Mouse (Mus musculus): Measurements from ENCODE around the gene Rnls. TPM values are rescaled to one million over a fixed set of nuclear protein-coding genes. Genes with fewer than 3 reads are reported as not detected.
A peak's percentile ranks its signal among the peaks of the same experiment; 100 is the strongest.
"Not testable (repeated sequence)": the region's sequence is repeated elsewhere in the genome, so short reads cannot be mapped to it uniquely, and the experiment has no call there.

Gene Rnls
- 5.6 and 6.7 TPM in 2 replicates for polyA plus RNA-seq (2016; fragmentation: Nextera tagmentation; extraction: Ambion mirVana)

DNA sequence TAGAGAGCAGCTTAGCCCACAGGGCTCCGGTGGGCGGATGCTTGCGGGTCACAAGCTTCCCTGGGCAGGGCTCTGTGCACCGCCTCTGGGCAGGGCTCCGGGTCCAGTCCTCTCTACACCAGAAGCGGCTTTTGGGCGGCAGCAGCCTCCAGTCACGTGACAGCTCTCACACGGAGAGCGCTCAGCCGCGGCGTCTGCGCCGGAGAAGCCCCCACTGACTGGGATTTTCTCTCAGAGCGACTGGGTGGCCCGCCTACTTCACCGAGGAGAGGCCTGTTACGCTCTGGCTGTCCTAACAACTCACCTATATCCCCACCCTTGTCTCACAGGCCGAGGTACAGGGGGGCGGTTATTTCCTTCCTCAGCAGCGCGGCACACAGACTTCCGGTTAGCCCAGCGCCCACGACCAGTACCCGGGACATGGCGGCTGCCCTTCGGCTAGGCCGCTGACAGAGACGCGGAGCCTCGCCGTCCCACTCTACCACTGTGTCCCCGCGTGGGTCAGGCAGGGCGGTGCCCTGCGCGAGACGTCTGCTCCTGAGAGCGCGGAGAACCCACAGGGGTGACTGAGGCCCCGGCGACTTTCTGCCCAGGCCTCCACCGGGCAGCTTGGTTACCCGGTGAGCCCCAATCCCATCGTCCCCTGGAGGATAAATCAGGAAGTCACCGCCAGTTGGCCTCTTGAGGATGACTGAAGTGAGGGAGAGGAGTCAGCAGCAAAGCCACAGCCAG lies at the start of gene Rnls:
TSS of gene Rnls (minus strand) at position 645 of the 732 bp plus-strand sequence.
- H3K4me2 ChIP-seq, result peak within 1 kb of the TSS; percentile 65
- no peaks in the 10 kb centered on the region for H3K27me3 ChIP-seq
- H3K9me3 ChIP-seq, result peaks cover 5% of the 10 kb centered on the region; the same call in 1 of the 2 replicates
- H3K4me1 ChIP-seq (replicated peaks), result no peaks in the 10 kb centered on the region
- peak within 1 kb of the TSS; percentile 63 for H3K4me3 ChIP-seq (replicated peaks)
- peak; percentile 97 for ATAC-seq (ENCODE audit: insufficient number of reproducible peaks, insufficient read depth, low FRiP score, low TSS enrichment, low read depth)
- no peaks in the 10 kb centered on the region for H3K36me3 ChIP-seq
- H3K9ac ChIP-seq (replicated peaks), result peak within 1 kb of the TSS; percentile 78
- 2% methylated on average over 48 of the region's 48 CpGs for WGBS
- H3K27ac ChIP-seq, result peak within 1 kb of the TSS; percentile 90

DNA sequence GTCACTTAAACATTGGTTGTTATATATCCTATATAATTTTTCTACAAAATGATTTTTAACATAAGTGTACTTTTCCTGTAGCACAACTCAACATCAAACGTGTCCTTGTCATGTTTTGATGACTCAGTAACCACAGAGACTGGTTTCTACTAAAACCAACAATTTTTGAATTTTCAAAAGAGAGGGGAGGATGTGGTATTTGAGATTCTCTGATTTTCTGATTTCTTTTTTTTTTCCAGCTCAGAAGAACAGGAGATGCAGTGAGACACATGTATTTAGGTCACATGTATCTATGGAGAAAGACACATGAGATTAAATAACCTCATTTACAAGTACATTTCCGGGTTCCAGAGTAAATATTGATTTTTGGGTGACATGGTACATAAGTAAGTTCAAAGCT lies 37.4 kb upstream of the Rnls start:
- no peak for ATAC-seq (ENCODE audit: insufficient number of reproducible peaks, insufficient read depth, low FRiP score, low TSS enrichment, low read depth)
- Histone ChIP-seq H3K9ac (replicated peaks) (no peak overlapping the region), H3K27me3 (no peaks in the 10 kb centered on the region), H3K4me2 (no peak overlapping the region), H3K4me3 (replicated peaks) (no peak overlapping the region), H3K27ac (no peak overlapping the region), H3K4me1 (replicated peaks) (no peaks in the 10 kb centered on the region), H3K36me3 (no peaks in the 10 kb centered on the region), H3K9me3 (no peaks in the 10 kb centered on the region)
- 69% methylated on average over 2 of the region's 2 CpGs for WGBS

DNA sequence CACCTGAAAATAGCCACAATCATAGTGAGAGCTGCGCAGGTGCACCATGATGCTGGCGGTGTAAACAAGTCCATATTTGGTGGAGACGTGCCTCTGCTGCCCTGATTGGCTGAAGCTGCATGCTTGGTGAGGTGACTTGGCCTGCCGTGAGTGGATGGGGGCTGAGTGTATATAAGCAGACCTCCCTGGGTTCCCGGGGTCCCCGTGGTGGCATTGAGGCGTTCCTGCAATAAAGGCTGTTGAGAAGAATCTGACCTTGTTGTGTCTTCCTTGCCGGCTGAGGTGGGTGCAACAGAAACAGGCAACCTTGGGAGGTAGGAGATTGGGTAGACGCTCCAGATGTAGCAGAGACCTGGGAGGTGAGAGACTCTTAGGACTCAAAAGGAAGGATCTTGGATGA lies 27.3 kb upstream of the Rnls start:
- H3K36me3 ChIP-seq; H3K27me3 ChIP-seq; H3K27ac ChIP-seq; H3K4me2 ChIP-seq; ATAC-seq (ENCODE audit: insufficient number of reproducible peaks, insufficient read depth, low FRiP score, low TSS enrichment, low read depth); H3K4me1 ChIP-seq (replicated peaks); H3K9me3 ChIP-seq; H3K9ac ChIP-seq (replicated peaks); H3K4me3 ChIP-seq (replicated peaks): not testable (repeated sequence)
- WGBS, result 88% methylated on average over 9 of the region's 9 CpGs

DNA sequence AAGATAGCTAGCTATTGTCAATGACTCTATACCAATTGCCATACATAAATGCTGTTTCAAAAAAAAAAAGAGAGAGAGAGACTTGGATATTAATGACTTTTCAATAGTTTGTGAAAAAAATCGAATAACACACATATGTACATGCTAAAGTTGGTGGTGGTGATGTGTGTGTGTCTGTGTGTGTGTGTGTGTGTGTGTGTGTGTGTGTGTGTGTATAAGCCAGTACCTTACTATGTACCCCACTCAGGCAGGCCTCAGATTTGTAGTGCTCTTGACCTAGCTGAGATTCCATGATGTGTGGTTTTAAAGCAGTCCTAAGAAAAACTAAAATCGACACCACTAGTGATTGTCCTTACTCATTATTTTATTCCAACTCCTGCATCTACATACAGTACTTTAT lies 11.3 kb downstream of the Rnls start:
- 70% methylated on average over 2 of the region's 2 CpGs for WGBS
- Histone ChIP-seq H3K27me3 (no peaks in the 10 kb centered on the region), H3K4me2 (no peak overlapping the region), H3K9ac (replicated peaks) (no peak overlapping the region), H3K4me1 (replicated peaks) (no peaks in the 10 kb centered on the region), H3K27ac (no peak overlapping the region), H3K9me3 (no peaks in the 10 kb centered on the region), H3K36me3 (no peaks in the 10 kb centered on the region), H3K4me3 (replicated peaks) (no peak overlapping the region)
- no peak for ATAC-seq (ENCODE audit: insufficient number of reproducible peaks, insufficient read depth, low FRiP score, low TSS enrichment, low read depth)

DNA sequence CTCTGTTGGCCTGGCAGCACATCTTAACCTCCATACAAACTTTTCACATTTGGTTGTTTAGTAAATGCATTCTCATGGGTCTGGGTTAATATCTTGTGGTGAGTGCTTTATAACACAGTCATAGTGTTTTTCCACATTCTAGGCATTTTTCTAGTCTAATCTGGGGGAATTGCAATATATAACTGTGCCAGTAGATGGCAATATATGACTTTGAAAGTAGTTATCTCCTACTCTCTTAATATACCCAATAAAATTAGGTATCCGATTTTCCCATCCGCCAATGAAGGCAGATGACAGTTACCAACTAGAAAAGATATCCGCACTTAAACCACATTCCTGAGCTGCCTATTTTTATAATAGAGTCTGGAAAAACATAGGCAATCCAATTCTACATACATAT lies 11.7 kb downstream of the Rnls start:
- ATAC-seq (ENCODE audit: insufficient number of reproducible peaks, insufficient read depth, low FRiP score, low TSS enrichment, low read depth), result no peak
- Histone ChIP-seq H3K36me3 (no peaks in the 10 kb centered on the region), H3K9ac (replicated peaks) (no peak overlapping the region), H3K4me2 (no peak overlapping the region), H3K27ac (no peak overlapping the region), H3K9me3 (no peaks in the 10 kb centered on the region), H3K4me1 (replicated peaks) (no peaks in the 10 kb centered on the region), H3K27me3 (no peaks in the 10 kb centered on the region), H3K4me3 (replicated peaks) (no peak overlapping the region)
- 19% methylated on average over 3 of the region's 3 CpGs for WGBS

DNA sequence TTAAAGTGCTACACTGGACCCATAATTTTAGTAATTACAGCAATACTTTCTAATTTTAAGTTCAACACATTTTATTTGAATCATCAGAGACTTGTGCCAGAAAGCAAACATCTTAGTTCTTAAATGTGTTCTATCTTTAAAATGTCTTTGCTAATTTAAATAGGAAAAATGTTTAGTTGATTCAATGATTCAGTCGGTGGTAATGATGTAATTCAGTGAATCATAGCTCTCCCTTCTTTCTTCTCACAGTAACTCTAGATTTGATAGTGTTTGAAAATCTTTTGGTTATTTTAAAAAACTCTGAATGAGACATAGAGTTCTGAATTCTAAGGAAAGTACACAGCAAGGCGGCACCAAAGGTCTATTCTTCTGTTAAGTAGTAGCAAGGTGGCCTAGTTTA lies 23.3 kb downstream of the Rnls start:
- no peak for ATAC-seq (ENCODE audit: insufficient number of reproducible peaks, insufficient read depth, low FRiP score, low TSS enrichment, low read depth)
- no peak overlapping the region for H3K9ac ChIP-seq (replicated peaks)
- WGBS, result 78% methylated on average over 2 of the region's 2 CpGs
- 0 out of 2 replicates have a peak, but pooled peaks cover 3% of the 10 kb centered on the region for H3K27me3 ChIP-seq
- no peaks in the 10 kb centered on the region for H3K9me3 ChIP-seq
- H3K4me3 ChIP-seq (replicated peaks), result no peak overlapping the region
- H3K4me1 ChIP-seq (replicated peaks), result no peaks in the 10 kb centered on the region
- H3K4me2 ChIP-seq, result no peak overlapping the region
- no peaks in the 10 kb centered on the region for H3K36me3 ChIP-seq
- H3K27ac ChIP-seq, result no peak overlapping the region

DNA sequence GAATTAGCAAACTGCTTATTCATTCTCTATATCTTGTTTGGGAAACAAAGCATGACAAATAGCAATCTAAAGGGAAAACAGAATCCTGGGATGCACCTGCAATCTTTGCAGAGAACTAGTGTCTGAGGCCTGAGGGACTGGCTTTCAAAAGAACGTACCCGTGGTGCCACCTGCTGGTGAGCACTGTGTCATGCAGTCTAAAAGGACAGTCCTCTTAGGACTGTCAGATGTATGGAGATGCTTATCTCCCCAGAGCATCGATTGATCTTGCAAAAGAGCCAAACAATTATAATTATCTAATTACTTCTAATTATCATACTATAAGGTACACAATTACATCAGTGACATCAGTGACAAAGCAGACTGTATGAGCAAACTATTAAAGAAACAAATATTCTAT lies 25.4 kb downstream of the Rnls start:
- H3K9me3 ChIP-seq, result no peaks in the 10 kb centered on the region
- no peak overlapping the region for H3K4me3 ChIP-seq (replicated peaks)
- H3K27ac ChIP-seq, result no peak overlapping the region
- ATAC-seq (ENCODE audit: insufficient number of reproducible peaks, insufficient read depth, low FRiP score, low TSS enrichment, low read depth), result no peak
- 0 out of 2 replicates have a peak, but pooled peaks cover 3% of the 10 kb centered on the region for H3K27me3 ChIP-seq
- H3K4me1 ChIP-seq (replicated peaks), result no peaks in the 10 kb centered on the region
- H3K36me3 ChIP-seq, result no peaks in the 10 kb centered on the region
- no peak overlapping the region for H3K4me2 ChIP-seq
- no peak overlapping the region for H3K9ac ChIP-seq (replicated peaks)
- 17% methylated on average over 3 of the region's 3 CpGs for WGBS

DNA sequence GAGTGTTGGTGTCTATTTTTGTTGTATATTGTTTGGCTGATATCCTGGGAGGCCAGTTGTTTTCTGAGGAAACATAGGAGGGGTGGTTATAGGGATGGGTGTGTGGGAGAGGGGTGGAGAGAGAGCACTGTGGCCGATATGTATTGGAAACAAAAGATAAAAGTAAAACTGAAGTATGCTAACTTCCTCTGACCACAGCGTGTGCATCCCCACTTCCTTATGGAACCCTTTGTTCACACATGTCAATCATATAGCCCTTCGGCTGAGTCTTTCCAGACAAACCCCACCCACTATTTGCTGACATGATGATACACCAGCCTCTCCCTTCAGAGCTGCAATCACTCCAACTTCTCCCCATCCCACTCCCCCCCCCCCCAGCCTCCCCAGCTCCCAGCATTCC lies 35.1 kb downstream of the Rnls start:
- no peak overlapping the region for H3K9ac ChIP-seq (replicated peaks)
- H3K27me3 ChIP-seq, result no peaks in the 10 kb centered on the region
- H3K27ac ChIP-seq, result no peak overlapping the region
- no peak overlapping the region for H3K4me2 ChIP-seq
- H3K4me1 ChIP-seq (replicated peaks), result no peaks in the 10 kb centered on the region
- H3K36me3 ChIP-seq, result no peaks in the 10 kb centered on the region
- no peak overlapping the region for H3K4me3 ChIP-seq (replicated peaks)
- WGBS, result 68% methylated on average over 3 of the region's 3 CpGs
- no peaks in the 10 kb centered on the region for H3K9me3 ChIP-seq
- ATAC-seq (ENCODE audit: insufficient number of reproducible peaks, insufficient read depth, low FRiP score, low TSS enrichment, low read depth), result no peak

DNA sequence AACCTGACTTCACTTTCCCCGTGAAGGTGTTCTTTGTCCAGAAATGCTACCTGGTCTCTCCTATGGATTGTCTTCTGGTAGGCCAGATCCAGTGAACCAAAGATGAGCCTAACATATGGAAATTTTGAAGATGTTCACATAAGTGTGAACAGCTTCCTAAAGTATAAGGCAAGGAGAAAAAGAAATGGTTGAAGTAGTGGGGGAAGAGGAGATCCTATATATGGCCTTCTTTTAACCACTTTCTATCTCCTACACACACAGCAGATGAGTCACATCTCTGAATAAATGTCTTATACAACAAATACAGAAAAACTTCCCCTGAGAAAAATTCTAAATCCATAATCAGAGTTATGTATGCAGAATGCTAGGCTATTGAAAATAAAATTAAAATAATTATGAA lies 52.0 kb downstream of the Rnls start:
- Histone ChIP-seq H3K9ac (replicated peaks) (no peak overlapping the region), H3K27me3 (no peaks in the 10 kb centered on the region), H3K4me1 (replicated peaks) (no peaks in the 10 kb centered on the region), H3K4me2 (no peak overlapping the region), H3K36me3 (no peaks in the 10 kb centered on the region), H3K9me3 (no peaks in the 10 kb centered on the region), H3K27ac (no peak overlapping the region), H3K4me3 (replicated peaks) (no peak overlapping the region)
- 94% methylated on average over 1 of the region's 1 CpGs for WGBS
- no peak for ATAC-seq (ENCODE audit: insufficient number of reproducible peaks, insufficient read depth, low FRiP score, low TSS enrichment, low read depth)

DNA sequence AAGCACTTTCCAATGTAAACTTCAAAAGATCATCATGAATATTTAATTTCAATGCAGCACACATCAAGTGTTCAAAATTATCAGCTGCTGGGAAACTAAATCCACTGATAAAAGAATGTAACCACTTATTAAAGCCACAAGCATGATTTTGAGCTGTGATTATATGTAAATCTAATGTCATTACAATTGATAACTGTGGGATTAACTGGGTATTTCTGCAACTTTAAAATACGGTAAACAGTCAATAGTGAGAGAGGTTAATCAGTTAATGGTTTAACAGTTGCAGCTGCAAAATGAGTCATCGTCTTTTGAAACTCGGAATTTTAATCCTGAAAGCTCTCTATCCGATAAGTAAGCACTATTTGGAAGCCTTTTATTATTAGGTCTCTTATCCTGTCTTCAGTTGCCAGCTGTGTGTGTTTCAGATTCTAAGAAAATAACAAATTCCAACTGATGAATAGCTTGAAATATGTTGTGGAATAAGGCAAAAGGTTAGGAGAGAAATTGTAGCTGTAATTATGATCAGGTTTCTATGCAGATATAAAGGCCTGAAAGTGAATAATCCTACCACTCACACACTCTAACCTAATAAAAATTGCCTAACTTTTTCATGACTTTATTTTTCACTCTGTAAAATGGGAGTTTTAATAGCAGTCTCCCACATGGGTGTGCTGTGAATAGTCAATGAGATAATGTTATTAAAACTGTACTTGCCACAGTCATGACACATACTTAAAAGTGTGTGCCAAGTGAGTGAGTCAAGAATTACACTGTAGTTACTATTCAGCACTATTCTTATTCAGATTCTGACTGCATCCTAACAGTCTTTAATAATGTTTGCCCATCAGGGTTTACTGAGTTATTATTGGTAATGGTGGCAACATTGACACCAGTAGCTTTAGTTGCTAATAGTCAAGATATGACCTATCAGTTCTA lies 65.1 kb downstream of the Rnls start:
- Histone ChIP-seq H3K9me3 (no peaks in the 10 kb centered on the region), H3K4me2 (no peak overlapping the region), H3K4me1 (replicated peaks) (no peaks in the 10 kb centered on the region), H3K27ac (no peak overlapping the region), H3K36me3 (no peaks in the 10 kb centered on the region), H3K4me3 (replicated peaks) (no peak overlapping the region), H3K9ac (replicated peaks) (no peak overlapping the region), H3K27me3 (no peaks in the 10 kb centered on the region)
- no peak for ATAC-seq (ENCODE audit: insufficient number of reproducible peaks, insufficient read depth, low FRiP score, low TSS enrichment, low read depth)
- 78% methylated on average over 4 of the region's 4 CpGs for WGBS

DNA sequence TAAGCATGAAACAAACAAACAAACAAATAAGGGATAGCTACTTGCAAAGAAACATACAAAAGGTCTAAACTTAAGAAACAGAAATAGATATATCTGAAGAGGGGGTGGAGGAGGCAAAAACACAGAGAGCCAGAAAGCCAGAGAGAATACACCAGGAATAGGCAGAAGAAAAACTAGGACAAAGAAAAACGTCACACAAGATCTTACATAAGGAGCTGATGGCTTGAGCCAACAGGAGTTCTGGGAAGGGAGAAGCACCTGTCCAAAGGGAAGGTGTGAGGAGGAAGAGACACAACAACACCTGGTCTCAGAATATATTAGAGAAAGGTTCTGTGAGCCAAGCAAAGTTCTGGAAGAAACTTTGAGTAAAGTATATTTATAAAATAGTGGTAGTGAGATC lies 73.3 kb downstream of the Rnls start:
- no peak overlapping the region for H3K4me2 ChIP-seq
- H3K4me1 ChIP-seq (replicated peaks), result no peaks in the 10 kb centered on the region
- 50% methylated on average over 1 of the region's 1 CpGs for WGBS
- no peaks in the 10 kb centered on the region for H3K9me3 ChIP-seq
- no peak for ATAC-seq (ENCODE audit: insufficient number of reproducible peaks, insufficient read depth, low FRiP score, low TSS enrichment, low read depth)
- no peak overlapping the region for H3K9ac ChIP-seq (replicated peaks)
- H3K4me3 ChIP-seq (replicated peaks), result no peak overlapping the region
- no peaks in the 10 kb centered on the region for H3K36me3 ChIP-seq
- H3K27ac ChIP-seq, result no peak overlapping the region
- H3K27me3 ChIP-seq, result no peaks in the 10 kb centered on the region; the same call in 1 of the 2 replicates

All from limb, embryonic 12.5 days (tissue).